Mouse (Mus musculus): ENCODE measurements around the gene Ddx4. TPM values are rescaled to one million over a fixed set of nuclear protein-coding genes. Genes with fewer than 3 reads are reported as not detected.

The Ddx4 gene
- polyA plus RNA-seq (2012) = not detected in 2 replicates

GRCm38 (mm10) chr13:112652205-112652604, at the start of gene Ddx4:
Ddx4 (minus strand) TSS chr13:112652475.
- no peak for TF ChIP-seq GATA1 (IDR thresholded peaks at IDR 0.05; ENCODE audit: low read length)
- TF ChIP-seq TAL1 (IDR thresholded peaks at IDR 0.05; ENCODE audit: low read length) = no peak

GRCm38 (mm10) chr13:112701256-112701655, 49.0 kb upstream of the Ddx4 start:
- Histone ChIP-seq H3K9me3 (ENCODE audit: control insufficient read depth, low read length) (no peaks in the 10 kb centered on the region), H3K4me1 (ENCODE audit: control insufficient read depth) (no peaks in the 10 kb centered on the region), H3K27me3 (ENCODE audit: control insufficient read depth) (no peaks in the 10 kb centered on the region), H3K4me3 (replicated peaks) (no peak overlapping the region), H3K36me3 (ENCODE audit: control insufficient read depth) (peaks cover 77% of the 10 kb centered on the region)
- TF ChIP-seq GATA1 (IDR thresholded peaks at IDR 0.05; ENCODE audit: low read length) = no peak
- TF ChIP-seq TAL1 (IDR thresholded peaks at IDR 0.05; ENCODE audit: low read length) = no peak

More at GRCm38 (mm10) chr13:112652205-112652604, at the start of gene Ddx4:
- H3K36me3 ChIP-seq (ENCODE audit: control insufficient read depth) = no peaks in the 10 kb centered on the region; the same call in 1 of the 2 replicates
- peaks cover 12% of the 10 kb centered on the region for H3K9me3 ChIP-seq (ENCODE audit: control insufficient read depth, low read length)
- H3K4me3 ChIP-seq (replicated peaks) = no peak within 1 kb of the TSS
- H3K27me3 ChIP-seq (ENCODE audit: control insufficient read depth) = no peaks in the 10 kb centered on the region; the same call in 1 of the 2 replicates
- H3K4me1 ChIP-seq (ENCODE audit: control insufficient read depth) = peaks cover 5% of the 10 kb centered on the region

- Histone ChIP-seq H3K4me1 (ENCODE audit: control insufficient read depth) (peaks cover 18% of the 10 kb centered on the region), H3K4me3 (replicated peaks) (no peak overlapping the region), H3K9me3 (ENCODE audit: control insufficient read depth, low read length) (peaks cover 11% of the 10 kb centered on the region), H3K36me3 (ENCODE audit: control insufficient read depth) (peaks cover 78% of the 10 kb centered on the region), H3K27me3 (ENCODE audit: control insufficient read depth) (no peaks in the 10 kb centered on the region)
- no peak for TF ChIP-seq GATA1 (IDR thresholded peaks at IDR 0.05; ENCODE audit: low read length)
- TF ChIP-seq TAL1 (IDR thresholded peaks at IDR 0.05; ENCODE audit: low read length) = no peak
Observed at GRCm38 (mm10) chr13:112695526-112696240, 43.4 kb upstream of the Ddx4 start.

- peak; percentile 55; the same call in 2 of the 3 replicates for TF ChIP-seq TAL1 (IDR thresholded peaks at IDR 0.05; ENCODE audit: low read length)
- TF ChIP-seq GATA1 (IDR thresholded peaks at IDR 0.05; ENCODE audit: low read length) = peak; percentile 37; the same call in 1 of the 2 replicates
- Histone ChIP-seq H3K4me3 (replicated peaks) (no peak overlapping the region), H3K27me3 (ENCODE audit: control insufficient read depth) (no peaks in the 10 kb centered on the region), H3K36me3 (ENCODE audit: control insufficient read depth) (peaks cover 77% of the 10 kb centered on the region), H3K9me3 (ENCODE audit: control insufficient read depth, low read length) (peaks cover 11% of the 10 kb centered on the region), H3K4me1 (ENCODE audit: control insufficient read depth) (peaks cover 18% of the 10 kb centered on the region)
Observed at GRCm38 (mm10) chr13:112692870-112693553, 40.7 kb upstream of the Ddx4 start.

- peaks cover 70% of the 10 kb centered on the region for H3K36me3 ChIP-seq (ENCODE audit: control insufficient read depth)
- H3K9me3 ChIP-seq (ENCODE audit: control insufficient read depth, low read length) = no peaks in the 10 kb centered on the region
- no peak overlapping the region for H3K4me3 ChIP-seq (replicated peaks)
- H3K27me3 ChIP-seq (ENCODE audit: control insufficient read depth) = no peaks in the 10 kb centered on the region
- TF ChIP-seq GATA1 (IDR thresholded peaks at IDR 0.05; ENCODE audit: low read length) (no peak), TAL1 (IDR thresholded peaks at IDR 0.05; ENCODE audit: low read length) (no peak)
- H3K4me1 ChIP-seq (ENCODE audit: control insufficient read depth) = peaks cover 18% of the 10 kb centered on the region
Observed at GRCm38 (mm10) chr13:112686155-112686554, 33.9 kb upstream of the Ddx4 start.

GRCm38 (mm10) chr13:112683970-112684369, 31.7 kb upstream of the Ddx4 start:
- Histone ChIP-seq H3K9me3 (ENCODE audit: control insufficient read depth, low read length) (no peaks in the 10 kb centered on the region), H3K27me3 (ENCODE audit: control insufficient read depth) (no peaks in the 10 kb centered on the region), H3K4me1 (ENCODE audit: control insufficient read depth) (peaks cover 21% of the 10 kb centered on the region), H3K4me3 (replicated peaks) (no peak overlapping the region), H3K36me3 (ENCODE audit: control insufficient read depth) (peaks cover 69% of the 10 kb centered on the region)
- TF ChIP-seq TAL1 (IDR thresholded peaks at IDR 0.05; ENCODE audit: low read length) = no peak
- TF ChIP-seq GATA1 (IDR thresholded peaks at IDR 0.05; ENCODE audit: low read length) = no peak

GRCm38 (mm10) chr13:112683312-112683711, 31.0 kb upstream of the Ddx4 start:
- Histone ChIP-seq H3K36me3 (ENCODE audit: control insufficient read depth) (peaks cover 69% of the 10 kb centered on the region), H3K4me3 (replicated peaks) (no peak overlapping the region), H3K9me3 (ENCODE audit: control insufficient read depth, low read length) (no peaks in the 10 kb centered on the region), H3K27me3 (ENCODE audit: control insufficient read depth) (no peaks in the 10 kb centered on the region), H3K4me1 (ENCODE audit: control insufficient read depth) (peaks cover 21% of the 10 kb centered on the region)
- TF ChIP-seq TAL1 (IDR thresholded peaks at IDR 0.05; ENCODE audit: low read length) = no peak
- no peak for TF ChIP-seq GATA1 (IDR thresholded peaks at IDR 0.05; ENCODE audit: low read length)

GRCm38 (mm10) chr13:112678154-112678553, 25.9 kb upstream of the Ddx4 start:
- Histone ChIP-seq H3K36me3 (ENCODE audit: control insufficient read depth) (peaks cover 80% of the 10 kb centered on the region), H3K4me1 (ENCODE audit: control insufficient read depth) (peaks cover 21% of the 10 kb centered on the region), H3K4me3 (replicated peaks) (no peak overlapping the region), H3K9me3 (ENCODE audit: control insufficient read depth, low read length) (0 out of 2 replicates have a peak, but pooled peaks cover 2% of the 10 kb centered on the region), H3K27me3 (ENCODE audit: control insufficient read depth) (no peaks in the 10 kb centered on the region)
- TF ChIP-seq GATA1 (IDR thresholded peaks at IDR 0.05; ENCODE audit: low read length) = no peak
- TF ChIP-seq TAL1 (IDR thresholded peaks at IDR 0.05; ENCODE audit: low read length) = no peak

GRCm38 (mm10) chr13:112673899-112674447, 21.7 kb upstream of the Ddx4 start:
- peaks cover 33% of the 10 kb centered on the region for H3K4me1 ChIP-seq (ENCODE audit: control insufficient read depth)

More at GRCm38 (mm10) chr13:112673899-112674447, 21.7 kb upstream of the Ddx4 start:
- H3K4me3 ChIP-seq (replicated peaks) = no peak overlapping the region
- peaks cover 89% of the 10 kb centered on the region for H3K36me3 ChIP-seq (ENCODE audit: control insufficient read depth)
- 0 out of 2 replicates have a peak, but pooled peaks cover 2% of the 10 kb centered on the region for H3K9me3 ChIP-seq (ENCODE audit: control insufficient read depth, low read length)
- TF ChIP-seq TAL1 (IDR thresholded peaks at IDR 0.05; ENCODE audit: low read length) (no peak), GATA1 (IDR thresholded peaks at IDR 0.05; ENCODE audit: low read length) (no peak)
- no peaks in the 10 kb centered on the region for H3K27me3 ChIP-seq (ENCODE audit: control insufficient read depth)
